Mouse (Mus musculus): ENCODE data around the gene Nemf.

GRCm38 (mm10) chr12:69297411-69298150, 59.4 kb downstream of the Nemf start:
- TF ChIP-seq POLR2A (IDR thresholded peaks at IDR 0.05; ENCODE audit: low read depth, low read length) (no peak), TBP (conservative IDR thresholded peaks at IDR 0.05; ENCODE audit: low read depth, low read length) (0 out of 2 replicates have a peak, but pooled peaks have one; percentile 15), MXI1 (IDR thresholded peaks at IDR 0.05; ENCODE audit: low read depth, low read length) (no peak), USF1 (IDR thresholded peaks at IDR 0.05; ENCODE audit: low read depth, low read length) (no peak), MYC (IDR thresholded peaks at IDR 0.05; ENCODE audit: low read depth, low read length) (no peak), ZNF384 (IDR thresholded peaks at IDR 0.05; ENCODE audit: low read depth, low read length) (no peak)

All from CH12.LX (cell line).